Mouse (Mus musculus) limb, embryonic 11.5 days (tissue): ENCODE measurements around the gene Zmiz1. TPM values are rescaled to one million over a fixed set of nuclear protein-coding genes. Genes with fewer than 3 reads are reported as not detected.

Experiments used
- ATAC-seq: fragments of 200-750 bp; cut with Nextera tagmentation; 2 replicates; pipeline ENCODE4 v1.8.0; 2017; ENCODE audit warnings: low read depth; ENCODE audit not compliant: insufficient number of reproducible peaks, low FRiP score, low TSS enrichment
- DNase-seq: peaks from one replicate; pipeline ENCODE4 v3.0.0-alpha.2; 2015; ENCODE audit warnings: low spot score
- H3K27ac ChIP-seq: fragments of 300-500 bp; sonication (generic); replicated peaks from 2 replicates; pipeline ENCODE4 v1.5.1; 2014; ENCODE audit warnings: low read depth, mild to moderate bottlenecking, low read length
- H3K27me3 ChIP-seq: fragments of 300-500 bp; sonication (generic); 2 replicates; pipeline ENCODE4 v1.6.1; 2014; ENCODE audit warnings: mild to moderate bottlenecking, low read length, mixed read lengths; ENCODE audit not compliant: control insufficient read depth, insufficient read depth
- H3K36me3 ChIP-seq: fragments of 300-500 bp; sonication (generic); 2 replicates; pipeline ENCODE4 v1.6.1; 2014; ENCODE audit warnings: mild to moderate bottlenecking, low read length, moderate library complexity, mixed read lengths; ENCODE audit not compliant: control insufficient read depth, insufficient read depth
- H3K4me1 ChIP-seq: fragments of 300-500 bp; sonication (generic); 2 replicates; pipeline ENCODE4 v1.6.1; 2014; ENCODE audit warnings: low read length, mixed read lengths; ENCODE audit not compliant: control insufficient read depth, insufficient read depth
- H3K4me2 ChIP-seq: fragments of 300-500 bp; sonication (generic); 2 replicates; pipeline ENCODE4 v1.6.1; 2014; ENCODE audit warnings: low read depth, mild to moderate bottlenecking, moderate library complexity; ENCODE audit not compliant: severe bottlenecking
- H3K4me3 ChIP-seq: fragments of 300-500 bp; sonication (generic); 2 replicates; pipeline ENCODE4 v1.5.1; 2014; ENCODE audit warnings: low read depth, low read length
- H3K9ac ChIP-seq: fragments of 300-500 bp; sonication (generic); 2 replicates; pipeline ENCODE4 v1.6.1; 2014; ENCODE audit warnings: mild to moderate bottlenecking, low read length
- H3K9me3 ChIP-seq: fragments of 300-500 bp; sonication (generic); 2 replicates; pipeline ENCODE4 v1.6.1; 2016; ENCODE audit warnings: low read length; ENCODE audit not compliant: control insufficient read depth
- WGBS: fragments of 180-500 bp; shearing (Covaris S2); extraction: QIAGEN DNeasy Blood & Tissue Kit; methylation state at CpG from one replicate; pipeline ENCODE4 v1.1.7; 2014; 5-methylcytosine and 5-hydroxymethylcytosine counted together
- polyA plus RNA-seq: library from polyadenylated mRNA; unstranded; fragments of >200 nt; fragmentation: Nextera tagmentation; extraction: Ambion mirVana; gene quantifications from 2 replicates; pipeline ENCODE4 v1.2.1, GENCODE M21; 2014

Zmiz1 gene
- polyA plus RNA-seq, 1 experiment from 2014 or later = 59.0 TPM

DNA sequence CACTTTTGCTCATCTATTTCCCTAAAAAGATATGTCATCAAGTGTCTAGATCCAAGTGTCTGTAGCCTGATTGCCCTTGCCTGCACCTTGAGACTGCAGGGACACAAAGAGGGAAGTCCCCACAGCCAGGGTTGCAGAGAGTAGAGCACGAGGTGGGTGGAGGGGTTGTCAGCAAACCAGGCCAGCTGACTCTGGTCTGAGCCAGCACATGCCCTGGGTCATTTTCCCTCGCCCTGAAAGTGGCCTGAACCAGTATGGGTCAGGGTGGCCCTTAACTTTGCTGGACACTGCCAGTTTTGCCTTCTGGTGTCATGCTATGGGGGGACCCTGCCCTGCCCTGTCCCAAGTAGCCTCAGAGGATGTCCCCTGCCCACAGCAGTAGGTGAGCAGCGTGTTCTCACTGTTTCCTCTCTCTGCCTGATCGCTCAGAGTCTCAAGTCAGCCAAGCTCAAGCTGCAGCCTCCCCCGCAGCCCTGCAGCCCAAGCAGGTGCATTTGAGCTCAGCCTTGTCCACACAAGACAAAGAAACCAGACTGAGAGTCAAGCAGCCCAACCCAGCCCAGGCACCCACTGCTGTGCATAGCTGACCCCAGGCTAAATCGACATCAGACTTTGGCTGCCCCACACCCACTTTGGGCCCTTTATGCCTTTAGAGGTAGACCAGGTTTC is 14.1 kb downstream of the Zmiz1 start:
- Histone ChIP-seq H3K27ac (peak overlapping the region; percentile 33; the same call in 1 of the 2 replicates), H3K9me3 (no peaks in the 10 kb centered on the region), H3K27me3 (no peaks in the 10 kb centered on the region), H3K4me2 (no peak overlapping the region), H3K36me3 (no peaks in the 10 kb centered on the region), H3K4me3 (no peak overlapping the region), H3K4me1 (peaks cover 72% of the 10 kb centered on the region), H3K9ac (no peak overlapping the region)
- ATAC-seq = no peak
- 45% methylated on average over 6 of the region's 6 CpGs for WGBS
- peak; percentile 43 for DNase-seq

GRCm38 (mm10) chr14:25474017-25474416 is 15.0 kb downstream of the Zmiz1 start:
- H3K4me3 ChIP-seq = no peak overlapping the region
- H3K4me1 ChIP-seq = peaks cover 65% of the 10 kb centered on the region
- DNase-seq (no peak), ATAC-seq (no peak)
- H3K27ac ChIP-seq = no peak overlapping the region
- H3K4me2 ChIP-seq = no peak overlapping the region
- no peak overlapping the region for H3K9ac ChIP-seq
- no peaks in the 10 kb centered on the region for H3K27me3 ChIP-seq
- no peaks in the 10 kb centered on the region for H3K9me3 ChIP-seq
- 58% methylated on average over 5 of the region's 5 CpGs for WGBS
- H3K36me3 ChIP-seq = no peaks in the 10 kb centered on the region

DNA sequence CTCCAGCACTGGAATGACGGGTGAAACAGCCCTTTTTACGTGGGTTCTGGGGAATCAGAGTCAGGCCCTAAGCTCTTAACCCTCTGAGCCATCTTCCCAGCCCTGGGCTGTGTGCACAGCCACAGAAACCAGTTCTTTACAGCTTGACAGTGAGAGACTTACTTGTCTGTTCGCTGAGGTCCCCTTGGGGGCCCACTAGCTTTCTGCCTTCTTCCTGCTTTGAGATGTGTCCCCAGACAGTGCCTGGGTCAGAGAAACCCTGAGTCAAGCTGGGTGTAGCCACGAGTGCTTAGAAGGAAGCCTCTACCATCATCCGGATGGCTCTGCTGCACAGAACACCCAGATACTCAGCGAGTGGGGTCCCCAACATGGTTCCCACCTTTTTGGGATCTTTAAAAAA is 15.7 kb downstream of the Zmiz1 start:
- H3K4me3 ChIP-seq = no peak overlapping the region
- no peaks in the 10 kb centered on the region for H3K27me3 ChIP-seq
- H3K27ac ChIP-seq = no peak overlapping the region
- no peaks in the 10 kb centered on the region for H3K9me3 ChIP-seq
- ATAC-seq (no peak), DNase-seq (no peak)
- H3K4me1 ChIP-seq = peaks cover 61% of the 10 kb centered on the region
- 71% methylated on average over 6 of the region's 6 CpGs for WGBS
- H3K36me3 ChIP-seq = no peaks in the 10 kb centered on the region
- no peak overlapping the region for H3K9ac ChIP-seq
- H3K4me2 ChIP-seq = no peak overlapping the region

- no peak for DNase-seq
- Histone ChIP-seq H3K4me1 (peaks cover 53% of the 10 kb centered on the region), H3K4me2 (no peak overlapping the region), H3K9me3 (no peaks in the 10 kb centered on the region), H3K27ac (no peak overlapping the region), H3K27me3 (no peaks in the 10 kb centered on the region), H3K9ac (no peak overlapping the region), H3K36me3 (no peaks in the 10 kb centered on the region), H3K4me3 (no peak overlapping the region)
- 87% methylated on average over 9 of the region's 9 CpGs for WGBS
- ATAC-seq = no peak
Measured at GRCm38 (mm10) chr14:25476048-25476447, 17.1 kb downstream of the Zmiz1 start.

GRCm38 (mm10) chr14:25476453-25476852 is 17.5 kb downstream of the Zmiz1 start:
- no peak overlapping the region for H3K27ac ChIP-seq
- 84% methylated on average over 3 of the region's 3 CpGs for WGBS

DNA sequence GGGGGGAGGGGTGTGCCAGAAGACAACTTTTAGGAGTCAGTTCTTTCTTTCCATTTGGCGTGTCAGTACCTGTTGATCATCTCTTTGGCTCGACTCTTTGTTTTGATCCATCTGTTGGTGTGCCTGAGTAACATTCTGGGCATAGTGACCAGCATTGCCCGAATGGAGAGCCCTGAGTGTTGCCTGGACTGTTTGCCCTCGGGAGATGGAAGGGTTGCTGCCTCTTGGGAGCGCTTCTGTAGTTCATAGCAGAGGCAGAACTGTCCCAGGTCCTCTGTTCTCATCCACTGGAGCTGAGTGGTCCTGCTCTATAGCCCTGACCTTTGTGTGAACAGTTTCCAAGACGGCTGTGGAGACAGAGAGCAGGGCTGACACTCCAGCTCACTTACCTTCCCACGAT is 18.3 kb downstream of the Zmiz1 start:
- 79% methylated on average over 7 of the region's 7 CpGs for WGBS
- H3K4me3 ChIP-seq = no peak overlapping the region
- no peaks in the 10 kb centered on the region for H3K9me3 ChIP-seq
- no peak overlapping the region for H3K27ac ChIP-seq
- no peak overlapping the region for H3K9ac ChIP-seq
- no peak for DNase-seq
- H3K27me3 ChIP-seq = no peaks in the 10 kb centered on the region
- H3K4me1 ChIP-seq = peaks cover 47% of the 10 kb centered on the region
- ATAC-seq = no peak
- no peak overlapping the region for H3K4me2 ChIP-seq
- no peaks in the 10 kb centered on the region for H3K36me3 ChIP-seq

More at GRCm38 (mm10) chr14:25476453-25476852, 17.5 kb downstream of the Zmiz1 start:
- DNase-seq (no peak), ATAC-seq (no peak)
- Histone ChIP-seq H3K9ac (no peak overlapping the region), H3K4me2 (no peak overlapping the region), H3K9me3 (no peaks in the 10 kb centered on the region), H3K27me3 (no peaks in the 10 kb centered on the region), H3K4me1 (peaks cover 52% of the 10 kb centered on the region), H3K4me3 (no peak overlapping the region), H3K36me3 (no peaks in the 10 kb centered on the region)

DNA sequence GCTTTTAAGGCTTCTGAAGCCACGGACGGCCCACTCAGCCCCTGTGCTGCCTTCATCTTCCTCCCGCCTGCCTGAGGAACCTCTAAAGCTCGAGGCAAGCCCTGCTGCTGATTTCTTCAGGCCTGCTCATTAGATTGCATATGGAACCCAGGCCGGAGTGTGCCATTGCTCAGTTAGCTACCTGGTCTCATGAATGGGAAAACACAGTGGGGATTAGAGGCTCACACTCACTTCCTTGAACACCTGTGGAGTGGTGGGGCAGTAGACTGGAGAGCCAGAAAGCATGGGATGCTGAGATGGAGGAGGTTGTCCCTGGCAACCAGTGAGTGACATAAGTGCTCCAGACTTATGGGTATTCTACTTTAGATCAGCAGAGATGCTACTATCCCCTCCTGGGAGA is 19.3 kb downstream of the Zmiz1 start:
- Histone ChIP-seq H3K4me3 (no peak overlapping the region), H3K9me3 (no peaks in the 10 kb centered on the region), H3K27ac (no peak overlapping the region), H3K4me1 (peaks cover 41% of the 10 kb centered on the region), H3K9ac (no peak overlapping the region), H3K4me2 (no peak overlapping the region), H3K36me3 (no peaks in the 10 kb centered on the region), H3K27me3 (no peaks in the 10 kb centered on the region)
- no peak for DNase-seq
- 69% methylated on average over 5 of the region's 5 CpGs for WGBS
- ATAC-seq = no peak

DNA sequence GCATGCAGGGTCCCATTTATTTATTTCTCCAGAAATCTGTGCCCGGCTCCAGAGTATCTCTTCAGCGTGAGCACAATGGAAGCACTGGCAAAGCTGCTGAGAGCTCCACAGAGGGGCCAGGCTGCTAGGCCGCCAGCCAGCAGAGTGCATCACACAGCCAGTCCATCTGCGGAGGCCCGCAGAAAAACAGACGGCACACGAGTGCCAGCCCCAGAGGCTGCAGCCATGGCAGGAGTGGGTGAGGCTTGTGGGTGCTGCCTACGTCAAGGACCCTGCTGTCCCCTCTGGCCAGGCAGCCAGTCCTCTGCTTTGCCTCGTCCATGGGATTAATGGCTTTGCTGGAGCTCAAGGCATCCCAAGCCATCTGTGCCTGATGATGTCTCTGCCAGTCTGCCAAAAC is 19.8 kb downstream of the Zmiz1 start:
- Histone ChIP-seq H3K9me3 (no peaks in the 10 kb centered on the region), H3K9ac (no peak overlapping the region), H3K27ac (no peak overlapping the region), H3K27me3 (no peaks in the 10 kb centered on the region), H3K4me2 (no peak overlapping the region), H3K4me3 (no peak overlapping the region), H3K4me1 (peaks cover 39% of the 10 kb centered on the region), H3K36me3 (no peaks in the 10 kb centered on the region)
- ATAC-seq = no peak
- WGBS = 86% methylated on average over 9 of the region's 9 CpGs
- DNase-seq = no peak

GRCm38 (mm10) chr14:25479841-25480252 is 20.9 kb downstream of the Zmiz1 start:
- no peak overlapping the region for H3K4me2 ChIP-seq
- no peak for ATAC-seq
- H3K27ac ChIP-seq = no peak overlapping the region
- peaks cover 36% of the 10 kb centered on the region for H3K4me1 ChIP-seq
- no peak overlapping the region for H3K9ac ChIP-seq
- no peak overlapping the region for H3K4me3 ChIP-seq
- H3K36me3 ChIP-seq = no peaks in the 10 kb centered on the region
- H3K27me3 ChIP-seq = no peaks in the 10 kb centered on the region
- 78% methylated on average over 3 of the region's 3 CpGs for WGBS
- no peaks in the 10 kb centered on the region for H3K9me3 ChIP-seq
- DNase-seq = no peak
